Mouse (Mus musculus): ENCODE results near the gene Cpeb4. TPM values are rescaled to one million over a fixed set of nuclear protein-coding genes. Genes with fewer than 3 reads are reported as not detected.

Cpeb4 gene
- 3.0 and 5.0 TPM in 2 replicates for polyA plus RNA-seq (2014; fragmentation: Nextera tagmentation; extraction: Ambion mirVana)

- 0 out of 2 replicates have a peak within 1 kb of the TSS, but pooled peaks have one; percentile 3 for H3K27ac ChIP-seq (ENCODE audit: low read depth, low read length)
- H3K4me3 ChIP-seq (ENCODE audit: low read length), result peak within 1 kb of the TSS; percentile 67
- WGBS, result 60% methylated on average over 4 of the region's 4 CpGs
- no peaks in the 10 kb centered on the region for H3K27me3 ChIP-seq (ENCODE audit: control insufficient read depth, insufficient read depth, low read length)
- peak within 1 kb of the TSS; percentile 78 for H3K9ac ChIP-seq (ENCODE audit: low read depth, low read length)
- H3K4me1 ChIP-seq (ENCODE audit: control insufficient read depth, insufficient read depth, low read length), result peaks cover 15% of the 10 kb centered on the region; the same call in 1 of the 2 replicates
- H3K4me2 ChIP-seq (replicated peaks; ENCODE audit: low read depth, low read length), result peak within 1 kb of the TSS; percentile 82
- ATAC-seq (ENCODE audit: low FRiP score, low TSS enrichment), result no peak
- H3K9me3 ChIP-seq (ENCODE audit: control insufficient read depth, low read length), result no peaks in the 10 kb centered on the region
- no peaks in the 10 kb centered on the region for H3K36me3 ChIP-seq (ENCODE audit: control insufficient read depth, insufficient read depth, low read length)
These were observed at the start of gene Cpeb4 for GRCm38 (mm10) chr11:31871911-31872310. Cpeb4 (plus strand) TSS chr11:31872211.

- H3K27me3 ChIP-seq (ENCODE audit: control insufficient read depth, insufficient read depth, low read length), result no peaks in the 10 kb centered on the region
- H3K4me1 ChIP-seq (ENCODE audit: control insufficient read depth, insufficient read depth, low read length), result 0 out of 2 replicates have a peak, but pooled peaks cover 2% of the 10 kb centered on the region
- peak; percentile 15; the same call in 1 of the 2 replicates for ATAC-seq (ENCODE audit: low FRiP score, low TSS enrichment)
- H3K9ac ChIP-seq (ENCODE audit: low read depth, low read length), result no peak overlapping the region
- H3K27ac ChIP-seq (ENCODE audit: low read depth, low read length), result no peak overlapping the region
- H3K4me2 ChIP-seq (replicated peaks; ENCODE audit: low read depth, low read length), result no peak overlapping the region
- H3K4me3 ChIP-seq (ENCODE audit: low read length), result no peak overlapping the region
- no peaks in the 10 kb centered on the region for H3K36me3 ChIP-seq (ENCODE audit: control insufficient read depth, insufficient read depth, low read length)
- WGBS, result 65% methylated on average over 9 of the region's 9 CpGs
- no peaks in the 10 kb centered on the region for H3K9me3 ChIP-seq (ENCODE audit: control insufficient read depth, low read length)
These were observed 49.5 kb upstream of the Cpeb4 start for GRCm38 (mm10) chr11:31822556-31822955.

GRCm38 (mm10) chr11:31823513-31823912, 48.5 kb upstream of the Cpeb4 start:
- Histone ChIP-seq H3K27me3 (ENCODE audit: control insufficient read depth, insufficient read depth, low read length) (no peaks in the 10 kb centered on the region), H3K9me3 (ENCODE audit: control insufficient read depth, low read length) (no peaks in the 10 kb centered on the region), H3K4me1 (ENCODE audit: control insufficient read depth, insufficient read depth, low read length) (0 out of 2 replicates have a peak, but pooled peaks cover 6% of the 10 kb centered on the region), H3K4me3 (ENCODE audit: low read length) (no peak overlapping the region), H3K4me2 (replicated peaks; ENCODE audit: low read depth, low read length) (no peak overlapping the region), H3K9ac (ENCODE audit: low read depth, low read length) (no peak overlapping the region), H3K27ac (ENCODE audit: low read depth, low read length) (no peak overlapping the region), H3K36me3 (ENCODE audit: control insufficient read depth, insufficient read depth, low read length) (no peaks in the 10 kb centered on the region)
- no peak for ATAC-seq (ENCODE audit: low FRiP score, low TSS enrichment)
- 82% methylated on average over 7 of the region's 7 CpGs for WGBS

- Histone ChIP-seq H3K4me3 (ENCODE audit: low read length) (no peak overlapping the region), H3K27me3 (ENCODE audit: control insufficient read depth, insufficient read depth, low read length) (no peaks in the 10 kb centered on the region), H3K36me3 (ENCODE audit: control insufficient read depth, insufficient read depth, low read length) (no peaks in the 10 kb centered on the region), H3K9me3 (ENCODE audit: control insufficient read depth, low read length) (no peaks in the 10 kb centered on the region), H3K9ac (ENCODE audit: low read depth, low read length) (no peak overlapping the region), H3K4me1 (ENCODE audit: control insufficient read depth, insufficient read depth, low read length) (0 out of 2 replicates have a peak, but pooled peaks cover 6% of the 10 kb centered on the region), H3K4me2 (replicated peaks; ENCODE audit: low read depth, low read length) (no peak overlapping the region), H3K27ac (ENCODE audit: low read depth, low read length) (no peak overlapping the region)
- ATAC-seq (ENCODE audit: low FRiP score, low TSS enrichment), result no peak
- 75% methylated on average over 14 of the region's 14 CpGs for WGBS
These were observed 47.4 kb upstream of the Cpeb4 start for GRCm38 (mm10) chr11:31824504-31825166.

GRCm38 (mm10) chr11:31828011-31828770, 43.8 kb upstream of the Cpeb4 start:
- H3K4me3 ChIP-seq (ENCODE audit: low read length), result no peak overlapping the region
- H3K36me3 ChIP-seq (ENCODE audit: control insufficient read depth, insufficient read depth, low read length), result no peaks in the 10 kb centered on the region
- H3K9me3 ChIP-seq (ENCODE audit: control insufficient read depth, low read length), result no peaks in the 10 kb centered on the region
- peaks cover 16% of the 10 kb centered on the region for H3K4me1 ChIP-seq (ENCODE audit: control insufficient read depth, insufficient read depth, low read length)
- no peak overlapping the region for H3K4me2 ChIP-seq (replicated peaks; ENCODE audit: low read depth, low read length)
- H3K27ac ChIP-seq (ENCODE audit: low read depth, low read length), result 0 out of 2 replicates have a peak overlapping the region, but pooled peaks have one; percentile 12
- no peak overlapping the region for H3K9ac ChIP-seq (ENCODE audit: low read depth, low read length)
- peak; percentile 68 for ATAC-seq (ENCODE audit: low FRiP score, low TSS enrichment)
- 61% methylated on average over 4 of the region's 4 CpGs for WGBS
- no peaks in the 10 kb centered on the region for H3K27me3 ChIP-seq (ENCODE audit: control insufficient read depth, insufficient read depth, low read length)

- H3K4me2 ChIP-seq (replicated peaks; ENCODE audit: low read depth, low read length), result no peak overlapping the region
- no peak overlapping the region for H3K27ac ChIP-seq (ENCODE audit: low read depth, low read length)
- H3K4me1 ChIP-seq (ENCODE audit: control insufficient read depth, insufficient read depth, low read length), result peaks cover 16% of the 10 kb centered on the region
- ATAC-seq (ENCODE audit: low FRiP score, low TSS enrichment), result no peak
- 67% methylated on average over 2 of the region's 2 CpGs for WGBS
- H3K9me3 ChIP-seq (ENCODE audit: control insufficient read depth, low read length), result no peaks in the 10 kb centered on the region
- no peaks in the 10 kb centered on the region for H3K36me3 ChIP-seq (ENCODE audit: control insufficient read depth, insufficient read depth, low read length)
- H3K9ac ChIP-seq (ENCODE audit: low read depth, low read length), result no peak overlapping the region
- H3K4me3 ChIP-seq (ENCODE audit: low read length), result no peak overlapping the region
- no peaks in the 10 kb centered on the region for H3K27me3 ChIP-seq (ENCODE audit: control insufficient read depth, insufficient read depth, low read length)
These were observed 43.3 kb upstream of the Cpeb4 start for GRCm38 (mm10) chr11:31828771-31829072.

- H3K27me3 ChIP-seq (ENCODE audit: control insufficient read depth, insufficient read depth, low read length), result no peaks in the 10 kb centered on the region
- peaks cover 16% of the 10 kb centered on the region for H3K4me1 ChIP-seq (ENCODE audit: control insufficient read depth, insufficient read depth, low read length)
- no peak overlapping the region for H3K4me2 ChIP-seq (replicated peaks; ENCODE audit: low read depth, low read length)
- H3K9ac ChIP-seq (ENCODE audit: low read depth, low read length), result no peak overlapping the region
- no peaks in the 10 kb centered on the region for H3K36me3 ChIP-seq (ENCODE audit: control insufficient read depth, insufficient read depth, low read length)
- peak overlapping the region; percentile 32; the same call in 1 of the 2 replicates for H3K27ac ChIP-seq (ENCODE audit: low read depth, low read length)
- H3K4me3 ChIP-seq (ENCODE audit: low read length), result no peak overlapping the region
- no peaks in the 10 kb centered on the region for H3K9me3 ChIP-seq (ENCODE audit: control insufficient read depth, low read length)
- WGBS, result 51% methylated on average over 10 of the region's 10 CpGs
- ATAC-seq (ENCODE audit: low FRiP score, low TSS enrichment), result no peak; the same call in 1 of the 2 replicates
These were observed 41.5 kb upstream of the Cpeb4 start for GRCm38 (mm10) chr11:31830213-31831151.

- Histone ChIP-seq H3K9me3 (ENCODE audit: control insufficient read depth, low read length) (no peaks in the 10 kb centered on the region), H3K4me2 (replicated peaks; ENCODE audit: low read depth, low read length) (no peak overlapping the region), H3K36me3 (ENCODE audit: control insufficient read depth, insufficient read depth, low read length) (no peaks in the 10 kb centered on the region), H3K4me1 (ENCODE audit: control insufficient read depth, insufficient read depth, low read length) (peaks cover 16% of the 10 kb centered on the region), H3K27ac (ENCODE audit: low read depth, low read length) (no peak overlapping the region), H3K27me3 (ENCODE audit: control insufficient read depth, insufficient read depth, low read length) (no peaks in the 10 kb centered on the region), H3K4me3 (ENCODE audit: low read length) (no peak overlapping the region), H3K9ac (ENCODE audit: low read depth, low read length) (no peak overlapping the region)
- WGBS, result 28% methylated on average over 5 of the region's 5 CpGs
- ATAC-seq (ENCODE audit: low FRiP score, low TSS enrichment), result no peak
These were observed 40.6 kb upstream of the Cpeb4 start for GRCm38 (mm10) chr11:31831451-31831850.

Measured in kidney, embryonic 14.5 days (tissue).